Mouse (Mus musculus): ENCODE measurements around the gene Stard13.
A peak's percentile ranks its signal among the peaks of the same experiment; 100 is the strongest.

Stard13 gene

DNA sequence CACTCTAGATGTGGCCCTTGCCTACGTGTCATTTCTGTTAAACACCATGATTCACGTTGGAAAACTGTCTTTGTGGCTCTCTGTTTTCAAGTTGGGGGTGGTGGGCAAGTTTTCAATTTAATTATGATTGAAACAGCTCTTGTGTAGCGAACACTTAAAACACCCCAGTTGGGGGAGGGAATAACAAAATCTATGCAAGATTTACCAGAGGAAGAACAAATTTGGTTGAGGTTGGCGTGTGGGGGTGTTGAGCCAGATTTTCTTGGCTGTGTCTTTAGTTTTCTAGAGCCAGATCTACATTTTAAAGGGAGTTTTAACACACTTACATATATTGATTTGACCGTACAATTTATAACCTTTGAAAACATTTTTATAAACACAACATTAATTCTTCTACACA is 173.9 kb downstream of the Stard13 start:
- DNase-seq (ENCODE audit: low spot score) = no peak

GRCm38 (mm10) chr5:151059352-151059751 is 174.3 kb downstream of the Stard13 start:
- DNase-seq (ENCODE audit: low spot score) = no peak

- no peak for DNase-seq (ENCODE audit: low spot score)
Observed at GRCm38 (mm10) chr5:151057716-151058115, 175.9 kb downstream of the Stard13 start.

- no peak for DNase-seq (ENCODE audit: low spot score)
Observed at GRCm38 (mm10) chr5:151056920-151057294, 176.7 kb downstream of the Stard13 start.

DNA sequence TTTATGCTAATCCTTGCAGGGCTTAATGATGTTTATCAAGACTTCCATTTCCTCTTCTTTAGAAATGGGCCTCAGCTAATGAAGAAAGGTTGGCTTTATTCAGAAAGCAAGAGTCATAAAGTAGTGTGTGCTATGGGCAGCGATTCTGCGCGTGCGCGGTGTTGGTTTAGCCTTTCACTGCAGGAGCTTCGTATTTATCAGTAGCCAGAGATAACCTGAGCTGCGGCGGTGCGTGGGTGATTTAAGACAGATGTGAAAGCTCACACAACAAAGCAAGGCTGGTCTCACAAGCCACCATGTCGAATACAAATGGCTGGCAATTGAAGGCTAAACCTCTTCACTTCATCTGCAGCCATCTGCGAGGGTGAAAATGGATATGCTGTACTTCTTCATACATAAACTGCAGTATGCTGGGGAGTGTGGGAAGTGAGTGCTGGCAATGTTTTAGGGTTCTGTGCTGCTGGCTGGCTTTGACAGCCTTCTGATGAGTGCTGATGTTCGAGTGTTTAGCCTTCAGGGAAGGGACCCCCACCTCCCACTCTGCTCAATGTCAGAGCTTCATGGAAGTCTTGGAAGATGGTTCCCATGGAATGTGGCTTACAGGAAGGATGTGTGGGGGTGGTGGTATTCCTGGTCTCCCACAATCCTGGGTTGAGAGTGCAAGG is 177.2 kb downstream of the Stard13 start:
- DNase-seq (ENCODE audit: low spot score) = no peak

- no peak for DNase-seq (ENCODE audit: low spot score)
Observed at GRCm38 (mm10) chr5:151055426-151056090, 178.1 kb downstream of the Stard13 start.

DNA sequence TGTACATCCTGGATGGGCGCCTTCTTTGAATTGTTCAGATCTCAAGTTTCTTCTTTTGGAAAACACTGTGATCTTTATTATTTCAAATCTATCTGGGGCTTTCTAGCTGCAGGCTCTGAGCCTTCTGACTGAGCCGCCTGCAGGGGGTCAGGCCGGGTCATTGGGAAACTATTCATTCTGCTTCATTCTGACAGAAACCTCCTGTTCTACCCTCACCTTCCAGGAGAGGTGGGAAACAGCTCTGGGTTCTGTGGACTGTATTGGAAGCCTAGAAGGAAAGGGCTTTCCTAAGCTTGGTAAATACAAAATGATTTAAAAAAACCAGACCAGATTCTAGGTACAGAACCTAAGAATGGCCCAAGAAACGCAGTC is 178.9 kb downstream of the Stard13 start:
- no peak for DNase-seq (ENCODE audit: low spot score)

DNA sequence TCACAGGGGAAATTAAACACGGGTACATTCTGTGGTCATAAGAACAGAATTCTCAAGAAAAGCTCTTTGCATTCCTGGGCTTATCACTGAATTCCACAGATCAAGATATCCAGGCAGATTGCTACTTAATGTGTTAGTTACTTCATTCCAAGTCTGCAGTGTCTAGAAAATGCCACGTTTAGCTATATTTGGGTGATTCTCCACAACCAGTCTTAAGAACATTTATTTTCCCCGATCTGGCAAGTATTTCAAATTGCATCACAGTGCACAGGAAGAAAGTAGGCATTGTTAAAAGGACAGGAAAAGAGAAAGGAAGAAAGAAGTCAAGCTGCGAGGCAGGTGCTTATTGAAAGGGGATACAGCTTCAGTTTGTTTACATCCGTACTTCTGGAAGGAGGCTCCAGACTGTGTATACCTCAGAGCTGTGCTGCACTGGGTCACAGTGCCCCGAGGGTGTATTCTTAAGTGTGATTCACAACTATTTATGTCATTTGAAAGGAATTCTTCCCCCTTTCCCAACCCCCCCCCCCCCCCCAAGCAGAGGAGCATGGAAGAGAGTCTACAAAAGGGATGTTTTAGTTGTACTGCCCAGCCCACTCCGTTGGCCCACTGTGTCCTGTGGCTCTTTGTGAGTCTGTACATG is 179.4 kb downstream of the Stard13 start:
- DNase-seq (ENCODE audit: low spot score) = no peak

DNA sequence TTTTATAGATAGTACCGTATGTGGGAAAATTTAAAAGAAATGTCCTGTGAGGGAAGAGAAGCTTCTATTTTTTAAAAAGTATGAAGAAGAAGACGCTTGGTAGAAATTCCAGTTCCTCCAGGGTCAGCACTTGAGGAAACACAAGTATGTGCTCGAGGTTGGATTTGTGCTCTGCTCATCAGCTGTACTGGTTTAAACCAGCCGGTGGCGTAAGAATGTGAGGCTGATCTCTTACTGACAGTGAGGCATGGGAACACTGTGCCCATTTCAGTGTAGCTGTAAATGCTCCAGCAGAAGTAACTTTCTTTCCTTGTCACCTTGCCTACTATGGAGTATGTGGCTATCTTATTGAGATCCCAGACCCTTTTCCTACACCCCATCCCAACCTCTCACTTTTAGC is 180.4 kb downstream of the Stard13 start:
- no peak for DNase-seq (ENCODE audit: low spot score)

DNA sequence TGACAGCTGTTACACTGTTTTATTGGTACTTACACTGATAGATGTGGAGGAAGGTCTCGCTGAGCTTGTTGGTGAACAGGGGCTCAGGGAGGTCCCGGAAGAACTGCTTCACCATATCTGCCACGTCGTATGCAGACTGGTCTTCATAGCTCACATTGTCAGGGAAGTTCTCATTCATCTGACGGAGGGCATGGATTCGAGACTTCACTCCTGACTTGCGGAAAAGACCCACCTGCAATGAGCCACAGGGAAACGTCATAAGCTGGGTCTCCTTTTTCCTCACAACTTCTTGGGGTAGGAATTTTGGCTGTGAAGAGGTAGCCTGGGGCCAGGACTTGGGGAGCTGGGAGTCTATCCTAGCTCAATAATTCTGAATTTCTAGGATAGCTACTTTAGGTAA is 181.3 kb downstream of the Stard13 start:
- DNase-seq (ENCODE audit: low spot score) = no peak

GRCm38 (mm10) chr5:151047488-151047887 is 186.1 kb downstream of the Stard13 start:
- DNase-seq (ENCODE audit: low spot score) = no peak

- DNase-seq (ENCODE audit: low spot score) = no peak
Observed at GRCm38 (mm10) chr5:151046917-151047316, 186.7 kb downstream of the Stard13 start.

DNA sequence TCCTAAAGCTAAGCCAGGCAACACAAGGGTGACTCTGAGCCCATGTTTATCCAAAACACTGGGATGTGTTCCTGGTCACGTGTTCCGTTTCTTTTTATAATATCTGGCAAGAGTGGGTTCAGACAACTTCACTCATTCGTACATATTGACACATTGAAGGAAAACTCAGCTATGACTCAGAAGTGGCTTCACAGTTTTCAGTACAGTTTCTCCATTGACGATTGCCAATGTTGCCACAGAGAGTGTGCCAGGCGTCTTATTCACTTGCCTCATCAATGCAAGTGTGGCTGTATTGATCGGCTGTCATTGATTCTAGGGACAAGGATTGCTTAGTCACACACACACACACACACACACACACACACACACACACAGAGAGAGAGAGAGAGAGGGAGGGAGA is 187.5 kb downstream of the Stard13 start:
- DNase-seq (ENCODE audit: low spot score) = no peak

DNA sequence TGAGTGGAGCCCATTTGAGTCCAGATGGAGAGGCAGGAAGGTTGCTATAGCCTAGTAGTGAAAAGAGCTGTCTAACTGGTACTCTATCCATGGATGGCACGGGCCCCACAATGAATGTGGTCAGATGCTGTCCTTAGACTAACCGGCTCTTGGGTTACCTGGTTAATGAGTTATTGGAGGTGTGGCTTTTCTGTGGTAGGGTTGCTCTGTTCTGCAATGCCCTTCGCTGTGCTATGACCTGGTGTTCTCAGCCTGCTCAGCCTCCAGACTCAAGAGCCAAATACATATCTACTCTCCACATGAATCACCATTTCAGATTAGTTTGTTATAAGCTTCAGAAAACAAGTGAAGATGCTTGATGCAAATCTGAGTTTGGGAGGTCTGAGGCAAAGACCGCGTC is 190.7 kb downstream of the Stard13 start:
- no peak for DNase-seq (ENCODE audit: low spot score)

DNA sequence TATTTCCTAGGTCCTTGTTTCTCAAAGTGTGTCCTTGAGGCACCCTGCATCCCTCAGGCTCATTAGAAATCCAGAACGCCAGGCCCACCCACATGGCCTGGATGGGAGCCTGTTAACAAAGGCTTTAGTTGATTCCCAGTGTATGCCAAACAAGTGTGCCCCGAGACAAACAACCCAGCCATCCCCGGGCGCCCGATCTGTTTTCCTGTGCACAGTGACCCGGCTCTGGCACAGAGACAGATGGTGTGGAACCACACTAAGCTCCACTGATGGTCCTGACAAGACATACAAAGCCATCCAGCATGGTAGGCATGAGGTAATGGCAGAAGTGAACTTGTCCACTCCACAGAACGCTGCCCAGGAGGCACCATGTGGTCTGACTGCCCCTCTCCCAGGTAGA is 195.8 kb downstream of the Stard13 start:
- DNase-seq (ENCODE audit: low spot score) = no peak

DNA sequence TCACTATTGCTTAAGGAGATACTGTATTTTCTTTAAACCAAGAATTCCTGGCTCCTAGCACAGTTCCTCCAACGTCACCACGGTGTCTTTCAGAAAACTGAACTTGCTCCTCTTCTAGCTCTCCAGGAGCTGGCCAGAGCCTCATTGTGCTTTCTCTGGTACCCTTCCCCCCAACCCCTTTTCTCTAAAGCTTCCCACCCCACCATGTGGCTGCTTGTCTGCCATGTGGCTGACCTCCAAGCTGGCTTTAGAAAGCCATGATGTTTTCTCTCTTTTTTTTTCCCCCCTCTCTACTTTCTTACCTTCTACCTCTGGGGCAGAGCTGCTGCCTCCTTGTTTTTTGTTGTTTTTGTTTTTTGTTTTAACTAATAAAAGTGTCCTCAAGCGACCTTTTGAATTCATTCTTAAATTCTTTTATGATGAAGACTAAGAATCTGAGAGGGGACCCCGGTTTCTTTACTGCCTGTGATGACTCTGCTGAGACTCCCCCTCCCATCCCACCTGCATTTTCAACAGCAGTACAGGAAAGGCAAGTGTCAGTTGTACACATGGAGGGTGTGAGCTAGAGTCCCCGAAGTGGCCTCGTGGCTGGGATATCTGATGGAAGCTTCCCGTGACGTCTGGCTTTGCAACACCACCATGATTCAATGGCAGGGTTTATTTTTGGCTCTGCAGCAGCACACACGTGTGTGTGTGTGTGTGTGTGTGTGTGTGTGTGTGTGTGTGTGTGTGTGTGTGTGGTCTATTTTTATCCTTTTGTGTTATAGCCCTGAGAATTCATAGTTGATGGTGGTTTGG is 198.7 kb downstream of the Stard13 start:
- no peak for DNase-seq (ENCODE audit: low spot score)

DNA sequence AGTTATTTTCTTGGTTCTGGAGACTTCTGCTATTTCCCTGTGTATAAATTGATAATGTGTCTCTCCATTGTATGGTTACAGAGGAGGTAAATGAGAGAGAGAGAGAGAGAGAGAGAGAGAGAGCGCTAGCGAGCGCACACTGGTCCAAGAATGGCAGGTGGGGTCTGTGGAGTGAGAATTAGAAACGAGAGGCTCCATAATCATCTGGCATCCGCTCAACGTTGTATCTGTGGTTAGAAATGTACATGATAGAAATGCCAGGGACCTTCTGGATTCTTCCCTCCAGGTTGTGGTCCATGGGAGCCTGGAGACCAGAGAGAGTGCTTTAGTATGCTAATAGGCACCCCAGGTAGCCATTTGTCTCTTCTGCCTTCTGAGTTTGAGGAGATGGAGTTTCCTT is 204.7 kb downstream of the Stard13 start:
- no peak for DNase-seq (ENCODE audit: low spot score)

- DNase-seq (ENCODE audit: low spot score) = no peak
Observed at GRCm38 (mm10) chr5:151027171-151027570, 206.5 kb downstream of the Stard13 start.

DNA sequence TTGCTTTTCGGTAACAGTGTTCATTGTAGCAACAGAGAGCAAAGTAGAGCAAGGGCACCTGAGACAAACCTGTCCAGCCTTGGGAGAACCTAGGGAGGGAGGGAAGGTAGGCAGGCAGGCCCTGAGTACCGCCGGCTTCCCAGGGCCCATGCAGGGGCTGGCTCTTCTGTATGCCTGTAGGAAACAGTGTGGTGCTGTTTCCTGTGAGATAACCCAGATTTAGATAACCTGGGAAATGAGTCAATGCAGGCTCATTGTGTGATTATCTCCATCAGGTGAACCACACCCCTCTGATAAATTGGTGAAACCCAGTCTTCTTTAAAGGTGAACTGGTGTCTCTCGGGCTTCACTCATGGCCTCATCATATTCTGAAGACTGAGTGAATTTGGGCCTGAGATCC is 207.6 kb downstream of the Stard13 start:
- no peak for DNase-seq (ENCODE audit: low spot score)

- no peak for DNase-seq (ENCODE audit: low spot score)
Observed at GRCm38 (mm10) chr5:151024483-151024882, 209.2 kb downstream of the Stard13 start.

- peak; percentile 34 for DNase-seq (ENCODE audit: low spot score)
Observed at GRCm38 (mm10) chr5:151023461-151023860, 210.2 kb downstream of the Stard13 start.

- no peak for DNase-seq (ENCODE audit: low spot score)
Observed at GRCm38 (mm10) chr5:151022939-151023338, 210.7 kb downstream of the Stard13 start.

DNA sequence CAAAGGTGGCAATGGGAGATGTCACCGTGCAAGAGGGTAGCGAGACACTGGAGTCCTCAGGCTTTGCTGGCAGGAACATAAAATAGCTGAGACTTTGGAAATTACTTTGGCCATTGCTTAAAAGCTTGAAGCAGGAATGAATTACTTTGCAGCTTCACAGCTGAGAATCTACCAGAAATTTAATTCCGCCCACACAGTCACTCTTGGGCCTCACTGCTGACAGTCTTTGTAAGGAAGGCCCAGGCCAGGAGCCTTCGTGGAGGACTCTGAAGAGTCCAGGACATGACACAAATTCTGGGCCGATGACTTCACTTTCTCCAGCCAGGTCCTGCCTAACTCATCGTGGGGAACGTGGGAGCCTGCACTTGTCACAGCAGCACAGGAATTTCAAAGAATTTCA is 211.6 kb downstream of the Stard13 start:
- DNase-seq (ENCODE audit: low spot score) = no peak
